ENCODE assay signal across 8 mouse cellular contexts in genomic region chr2:124100486-124101200, GRCm38 (mm10). TPM values are rescaled to one million over a fixed set of nuclear protein-coding genes. Genes with fewer than 3 reads are reported as not detected.
A peak's percentile ranks its signal among the peaks of the same experiment; 100 is the strongest.
DNase-seq lines count a peak whose midpoint lies in the region; ATAC-seq and TF ChIP-seq lines count a peak whose summit lies in the region.

No protein-coding gene starts in this region.

- intact Hi-C loops in heart, postnatal 36 days (cut with DNase I) = loop anchor here (1.0 to 10.0 kb wide), 6 partner anchors 192 to 1089 kb away; no protein-coding TSS in a partner anchor

- no peaks in the 10 kb centered on the region for H3K36me3 ChIP-seq in forebrain, embryonic 13.5 days (ENCODE audit: poor library complexity, severe bottlenecking)

- H3K9ac ChIP-seq in forebrain, embryonic 13.5 days = no peak overlapping the region

- WGBS in forebrain, embryonic 13.5 days = 13% methylated on average over 9 of the region's 9 CpGs

- no peaks in the 10 kb centered on the region for H3K27me3 ChIP-seq in forebrain, embryonic 13.5 days

- peak; percentile 91 for ATAC-seq in forebrain, embryonic 13.5 days

- H3K4me3 ChIP-seq in forebrain, embryonic 13.5 days = no peak overlapping the region
- no peak overlapping the region for H3K4me3 ChIP-seq in layer of hippocampus, adult 2 months

- H3K4me2 ChIP-seq in forebrain, embryonic 13.5 days = no peak overlapping the region

- H3K4me1 ChIP-seq in forebrain, embryonic 13.5 days = peaks cover 13% of the 10 kb centered on the region

- no peak overlapping the region for H3K27ac ChIP-seq in forebrain, embryonic 13.5 days
- peak overlapping the region; percentile 49 for H3K27ac ChIP-seq in layer of hippocampus, adult 2 months

- DNase-seq in MN1 (ENCODE audit: low spot score) = peak; percentile 57
- peak; percentile 91 for DNase-seq in brain, embryonic 14.5 days (ENCODE audit: low read depth)
- DNase-seq in heart, postnatal 36 days = peak; percentile 67 to 68
- DNase-seq in layer of hippocampus, adult 2 months (ENCODE audit: low spot score in 2 of 2) = peak; percentile 68 to 72
- DNase-seq in lung, postnatal 25 days (ENCODE audit: low spot score) = peak; percentile 49
- peak; percentile 67 for DNase-seq in right cerebral cortex, postnatal 25 days
- no peak for DNase-seq in natural killer cell, adult 2 months (ENCODE audit: low spot score in 2 of 2)

- no peaks in the 10 kb centered on the region for H3K9me3 ChIP-seq in forebrain, embryonic 13.5 days (replicated peaks)

- TF ChIP-seq CTCF in brain, embryonic 14.5 days (IDR thresholded peaks at IDR 0.05; ENCODE audit: borderline replicate concordance, extremely low read depth, insufficient read depth, insufficient read length) = peak; percentile 95
- peak; percentile 94 for TF ChIP-seq CTCF in layer of hippocampus, adult 2 months (conservative IDR thresholded peaks at IDR 0.05)

- no peak for TF ChIP-seq POLR2A in brain, embryonic 14.5 days (IDR thresholded peaks at IDR 0.05; ENCODE audit: borderline replicate concordance, extremely low read depth, insufficient read depth, insufficient read length, poor library complexity, severe bottlenecking)

RNA-seq across cellular contexts. Expression of gene Sema6d, which starts 10.9 kb away (rescaled TPM):
- polyA plus RNA-seq in brain, embryonic 14.5 days (2012; rRNA removed) = 26.6 and 45.4 TPM in 2 replicates
- polyA plus RNA-seq in forebrain, embryonic 13.5 days (2015; fragmentation: Nextera tagmentation; extraction: Ambion mirVana) = 22.5 and 24.1 TPM in 2 replicates
- total RNA-seq in heart, postnatal 36 days (2021) = 10 to 100 TPM; 16.2 to 19.5 TPM
- 10 to 100 TPM; 50.0 to 58.7 TPM for total RNA-seq in layer of hippocampus, adult 2 months (2021)

Comparison
In these comparisons a context has a peak if more than half of its experiments do, and no peak if none do; other contexts are left out.
1. DNase-seq: peak in MN1 (single experiment), brain, embryonic 14.5 days (single experiment), heart, postnatal 36 days (2 of 2), layer of hippocampus, adult 2 months (2 of 2), lung, postnatal 25 days (single experiment) and right cerebral cortex, postnatal 25 days (single experiment); none in natural killer cell, adult 2 months (0 of 2).